Mouse (Mus musculus) liver, embryonic 13.5 days (tissue): ENCODE data around the gene Tcte1. TPM values are rescaled to one million over a fixed set of nuclear protein-coding genes. Genes with fewer than 3 reads are reported as not detected.

ENCODE experiments used
- ATAC-seq: fragments of 200-750 bp; cut with Nextera tagmentation; 2 replicates; pipeline ENCODE4 v1.8.0; 2017; ENCODE audit warnings: low read depth, mild to moderate bottlenecking, moderate number of reproducible peaks, moderate library complexity
- DNase-seq: peaks from one replicate; pipeline ENCODE4 v3.0.0; 2022
- H3K27ac ChIP-seq: fragments of 300-500 bp; sonication (generic); 2 replicates; pipeline ENCODE4 v1.5.1; 2015; ENCODE audit warnings: moderate library complexity, mild to moderate bottlenecking, inconsistent platforms
- H3K27me3 ChIP-seq: fragments of 300-500 bp; sonication (generic); 2 replicates; pipeline ENCODE4 v1.6.1; 2015; ENCODE audit warnings: mild to moderate bottlenecking, inconsistent platforms
- H3K36me3 ChIP-seq: fragments of 300-500 bp; sonication (generic); 2 replicates; pipeline ENCODE4 v1.6.1; 2015; ENCODE audit warnings: mild to moderate bottlenecking, inconsistent platforms
- H3K4me1 ChIP-seq: fragments of 300-500 bp; sonication (generic); replicated peaks from 2 replicates; pipeline ENCODE4 v1.6.1; 2015; ENCODE audit warnings: inconsistent platforms
- H3K4me2 ChIP-seq: fragments of 300-500 bp; sonication (generic); 2 replicates; pipeline ENCODE4 v1.6.1; 2015; ENCODE audit warnings: inconsistent platforms, mild to moderate bottlenecking, moderate library complexity
- H3K4me3 ChIP-seq: fragments of 300-500 bp; sonication (generic); replicated peaks from 2 replicates; pipeline ENCODE4 v1.5.1; 2015; ENCODE audit warnings: mild to moderate bottlenecking, inconsistent platforms
- H3K9ac ChIP-seq: fragments of 300-500 bp; sonication (generic); 2 replicates; pipeline ENCODE4 v1.6.1; 2015; ENCODE audit warnings: mild to moderate bottlenecking, inconsistent platforms
- H3K9me3 ChIP-seq: fragments of 300-500 bp; sonication (generic); replicated peaks from 2 replicates; pipeline ENCODE4 v1.6.1; 2016; ENCODE audit warnings: inconsistent platforms
- WGBS: fragments of 180-500 bp; shearing (Covaris S2); methylation state at CpG from one replicate; pipeline ENCODE4 v1.1.7; 2015; ENCODE audit not compliant: insufficient replicate concordance; 5-methylcytosine and 5-hydroxymethylcytosine counted together
- polyA plus RNA-seq: library from polyadenylated mRNA; unstranded; fragments of >200 nt; fragmentation: Nextera tagmentation; extraction: Ambion mirVana; gene quantifications from 2 replicates; pipeline ENCODE4 v1.2.1, GENCODE M21; 2015

Gene Tcte1
- polyA plus RNA-seq, 1 experiment from 2014 or later, result not detected

DNA sequence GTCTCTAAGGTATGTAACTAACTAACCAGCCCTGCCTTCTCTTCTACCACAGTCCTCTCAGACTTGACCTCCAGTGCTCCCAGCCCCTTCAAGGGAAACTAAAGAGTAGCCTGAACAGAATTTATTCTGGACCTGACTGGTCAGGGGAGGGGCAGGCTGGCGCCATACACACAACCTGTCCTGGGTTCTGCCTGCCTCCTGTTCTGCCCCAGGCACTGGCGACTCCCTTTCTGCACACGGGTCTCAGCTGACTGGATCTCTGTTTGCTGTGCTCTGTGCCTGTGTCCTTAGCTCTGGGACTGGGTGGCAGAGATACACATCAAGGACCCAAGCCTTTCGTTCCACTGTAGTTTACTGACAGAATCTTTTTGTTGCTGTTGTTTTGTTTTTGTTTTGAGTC is 56.3 kb downstream of the Tcte1 start:
- Histone ChIP-seq H3K36me3 (peaks cover 8% of the 10 kb centered on the region), H3K4me3 (no peak overlapping the region), H3K27ac (no peak overlapping the region), H3K9ac (no peak overlapping the region; the same call in 1 of the 2 replicates), H3K4me1 (peaks cover 77% of the 10 kb centered on the region), H3K9me3 (no peaks in the 10 kb centered on the region), H3K27me3 (no peaks in the 10 kb centered on the region), H3K4me2 (no peak overlapping the region)
- ATAC-seq (no peak), DNase-seq (no peak)
- WGBS, result 74% methylated on average over 4 of the region's 4 CpGs

DNA sequence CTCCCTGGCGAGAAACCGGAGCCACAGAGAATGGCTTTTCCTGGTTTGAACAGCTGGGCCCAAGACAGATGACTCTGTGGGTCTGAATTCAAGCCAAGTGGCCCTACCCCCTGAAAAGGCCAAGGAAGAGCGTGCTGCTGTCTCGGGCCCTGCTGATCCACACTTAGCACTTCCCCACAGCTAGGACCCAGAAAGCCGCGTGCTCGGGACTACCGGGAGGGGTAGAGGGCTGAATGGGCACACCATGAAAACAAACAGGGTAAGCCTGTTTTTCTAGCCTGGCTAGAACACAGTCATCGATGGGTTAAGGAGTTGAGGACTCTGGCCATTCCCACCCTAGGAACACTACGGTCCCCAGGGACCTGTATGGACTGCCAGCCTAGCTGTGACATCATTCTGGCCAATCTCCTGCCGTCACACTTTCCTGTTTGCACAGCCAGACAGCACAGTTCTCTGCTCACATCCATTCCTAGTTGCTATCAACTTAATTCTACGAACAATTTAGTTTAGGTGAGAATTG is 57.8 kb downstream of the Tcte1 start:
- Histone ChIP-seq H3K9me3 (no peaks in the 10 kb centered on the region), H3K4me1 (peaks cover 79% of the 10 kb centered on the region), H3K27me3 (no peaks in the 10 kb centered on the region), H3K36me3 (peaks cover 22% of the 10 kb centered on the region), H3K4me2 (no peak overlapping the region), H3K27ac (peak overlapping the region; percentile 71), H3K4me3 (no peak overlapping the region), H3K9ac (peak overlapping the region; percentile 30)
- ATAC-seq, result no peak
- whole genome bisulfite sequencing, result 36% methylated on average over 12 of the region's 12 CpGs
- DNase-seq, result no peak

GRCm38 (mm10) chr17:45581567-45581983 is 58.3 kb downstream of the Tcte1 start:
- peak overlapping the region; percentile 93 for H3K27ac ChIP-seq
- peak overlapping the region; percentile 52 for H3K4me2 ChIP-seq

GRCm38 (mm10) chr17:45582188-45582587 is 59.0 kb downstream of the Tcte1 start:
- Histone ChIP-seq H3K9ac (0 out of 2 replicates have a peak overlapping the region, but pooled peaks have one; percentile 22), H3K4me1 (peaks cover 84% of the 10 kb centered on the region), H3K27ac (peak overlapping the region; percentile 93), H3K4me3 (no peak overlapping the region), H3K27me3 (no peaks in the 10 kb centered on the region), H3K9me3 (no peaks in the 10 kb centered on the region), H3K36me3 (peaks cover 34% of the 10 kb centered on the region), H3K4me2 (peak overlapping the region; percentile 52)
- ATAC-seq, result peak; percentile 79
- peak; percentile 65 for DNase-seq
- WGBS, result 37% methylated on average over 6 of the region's 6 CpGs

More at GRCm38 (mm10) chr17:45581567-45581983, 58.3 kb downstream of the Tcte1 start:
- no peaks in the 10 kb centered on the region for H3K27me3 ChIP-seq
- 8% methylated on average over 2 of the region's 2 CpGs for WGBS
- H3K4me1 ChIP-seq, result peaks cover 84% of the 10 kb centered on the region
- DNase-seq (peak; percentile 71), ATAC-seq (peak; percentile 27)
- H3K36me3 ChIP-seq, result peaks cover 28% of the 10 kb centered on the region
- H3K4me3 ChIP-seq, result no peak overlapping the region
- H3K9ac ChIP-seq, result peak overlapping the region; percentile 20; the same call in 1 of the 2 replicates
- H3K9me3 ChIP-seq, result no peaks in the 10 kb centered on the region

DNA sequence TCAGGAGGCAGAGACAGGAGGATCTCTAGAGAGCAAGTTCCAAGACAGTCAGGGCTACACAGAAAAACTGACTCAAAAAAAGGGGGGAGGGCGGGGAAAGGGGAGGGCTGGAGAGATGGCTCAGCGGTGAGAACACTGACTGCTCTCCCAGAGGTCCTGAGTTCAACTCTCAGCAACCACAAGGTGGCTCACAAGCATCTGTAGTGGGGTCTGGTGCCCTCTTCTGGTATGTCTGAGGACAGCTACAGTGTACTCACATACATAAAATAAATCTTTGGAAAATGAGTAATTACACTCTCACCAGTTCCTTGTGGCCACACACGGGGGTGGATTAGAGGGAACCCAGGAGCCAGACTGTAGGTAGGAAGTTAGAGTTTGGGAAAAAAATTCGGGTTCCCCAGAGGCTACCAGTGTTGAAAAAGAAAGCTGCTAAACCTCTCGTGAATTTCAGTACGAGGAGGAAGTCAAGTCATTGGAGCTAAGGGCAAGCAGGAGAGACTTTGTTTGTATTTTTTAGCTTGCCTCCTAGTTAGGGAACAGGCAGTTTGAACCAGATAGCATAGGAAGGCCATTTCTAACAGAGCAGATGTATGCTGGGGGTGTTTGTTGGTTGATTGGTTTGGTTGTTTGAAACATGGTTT is 59.6 kb downstream of the Tcte1 start:
- peak overlapping the region; percentile 93 for H3K27ac ChIP-seq
- no peaks in the 10 kb centered on the region for H3K9me3 ChIP-seq
- H3K4me1 ChIP-seq, result peaks cover 84% of the 10 kb centered on the region
- no peak overlapping the region for H3K4me3 ChIP-seq
- 0 out of 2 replicates have a peak overlapping the region, but pooled peaks have one; percentile 22 for H3K9ac ChIP-seq
- H3K4me2 ChIP-seq, result peak overlapping the region; percentile 52
- WGBS, result 41% methylated on average over 6 of the region's 6 CpGs
- peaks cover 41% of the 10 kb centered on the region for H3K36me3 ChIP-seq
- DNase-seq (peak; percentile 45), ATAC-seq (peak; percentile 6; the same call in 1 of the 2 replicates)
- H3K27me3 ChIP-seq, result no peaks in the 10 kb centered on the region

DNA sequence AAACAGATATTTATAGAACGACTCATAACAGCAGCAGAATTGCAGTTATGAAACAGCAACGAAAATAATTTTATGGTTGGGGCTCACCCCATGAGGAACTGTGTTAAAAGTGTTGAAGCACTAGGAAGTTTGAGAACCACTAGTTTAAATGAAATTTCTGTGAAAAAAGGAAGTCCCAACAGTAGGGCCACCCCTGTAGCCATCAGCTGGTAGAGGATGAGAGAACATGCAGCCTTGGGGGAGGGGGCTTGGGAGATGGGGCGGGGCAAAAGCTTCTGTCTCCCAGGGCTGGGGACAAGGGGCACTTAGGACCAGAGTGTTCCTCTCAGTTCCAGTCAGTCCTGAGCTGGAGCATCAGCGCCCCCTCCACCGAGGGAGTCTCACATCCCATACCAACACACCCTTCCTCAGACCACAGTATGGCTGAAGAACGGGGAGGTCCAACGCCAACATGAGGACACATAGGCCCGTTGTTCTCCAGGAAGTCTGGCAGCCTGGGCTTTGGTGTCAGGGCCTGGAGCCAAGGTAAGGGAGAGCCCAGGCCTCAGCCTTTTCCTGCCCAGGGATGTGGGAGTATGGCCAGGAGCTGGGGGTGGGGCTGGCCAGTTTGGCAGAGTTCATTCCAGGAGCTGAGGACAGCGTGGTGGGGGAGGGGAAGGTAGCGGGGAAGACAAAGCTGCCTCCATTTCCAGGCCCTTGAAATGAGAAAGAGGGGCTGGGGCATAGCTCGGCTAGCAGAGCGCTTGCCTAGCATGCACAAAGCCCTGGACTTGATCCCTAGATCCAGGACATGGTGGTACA is 61.1 kb downstream of the Tcte1 start:
- Histone ChIP-seq H3K4me1 (peaks cover 75% of the 10 kb centered on the region), H3K4me3 (no peak overlapping the region), H3K27me3 (no peaks in the 10 kb centered on the region), H3K27ac (peak overlapping the region; percentile 93), H3K4me2 (no peak overlapping the region; the same call in 1 of the 2 replicates), H3K9me3 (no peaks in the 10 kb centered on the region), H3K9ac (peak overlapping the region; percentile 19; the same call in 1 of the 2 replicates), H3K36me3 (peaks cover 55% of the 10 kb centered on the region)
- 52% methylated on average over 12 of the region's 12 CpGs for WGBS
- no peak for DNase-seq
- ATAC-seq, result no peak

GRCm38 (mm10) chr17:45584939-45585678 is 61.9 kb downstream of the Tcte1 start:
- Histone ChIP-seq H3K4me3 (no peak overlapping the region), H3K9me3 (no peaks in the 10 kb centered on the region), H3K4me2 (no peak overlapping the region), H3K4me1 (peaks cover 74% of the 10 kb centered on the region), H3K9ac (peak overlapping the region; percentile 19; the same call in 1 of the 2 replicates), H3K27ac (peak overlapping the region; percentile 93), H3K27me3 (no peaks in the 10 kb centered on the region), H3K36me3 (peaks cover 63% of the 10 kb centered on the region)
- WGBS, result 37% methylated on average over 14 of the region's 14 CpGs
- DNase-seq, result peak; percentile 58
- peak; percentile 39 for ATAC-seq

- peaks cover 71% of the 10 kb centered on the region for H3K36me3 ChIP-seq
- H3K27me3 ChIP-seq, result no peaks in the 10 kb centered on the region
- 78% methylated on average over 23 of the region's 23 CpGs for whole genome bisulfite sequencing
- no peak for ATAC-seq
- H3K9ac ChIP-seq, result no peak overlapping the region
- H3K9me3 ChIP-seq, result no peaks in the 10 kb centered on the region
- no peak for DNase-seq
- H3K4me1 ChIP-seq, result peaks cover 77% of the 10 kb centered on the region
- 0 out of 2 replicates have a peak overlapping the region, but pooled peaks have one; percentile 11 for H3K4me2 ChIP-seq
- no peak overlapping the region for H3K4me3 ChIP-seq
- peak overlapping the region; percentile 93 for H3K27ac ChIP-seq
Observed at GRCm38 (mm10) chr17:45585725-45586448, 62.7 kb downstream of the Tcte1 start.

DNA sequence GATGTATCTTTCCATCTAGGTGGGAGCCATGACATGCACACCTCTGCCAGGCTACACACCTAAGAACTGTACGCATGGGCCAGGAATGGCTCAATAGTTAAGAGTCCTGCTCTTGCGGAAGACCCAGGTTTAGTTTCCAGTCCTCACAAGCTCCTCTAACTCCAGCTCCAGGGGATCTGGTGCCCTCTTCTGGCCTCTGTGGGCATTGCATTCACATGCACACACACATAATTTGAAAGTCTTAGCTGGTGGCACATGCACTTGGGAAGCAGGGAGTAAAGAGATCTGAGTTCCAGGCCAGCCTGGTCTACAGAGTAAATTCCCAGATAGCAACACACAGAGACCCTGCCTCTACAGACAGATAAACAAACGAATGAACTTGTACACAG is 63.2 kb downstream of the Tcte1 start:
- Histone ChIP-seq H3K4me1 (peaks cover 78% of the 10 kb centered on the region), H3K9ac (no peak overlapping the region), H3K4me2 (no peak overlapping the region), H3K27me3 (no peaks in the 10 kb centered on the region), H3K9me3 (no peaks in the 10 kb centered on the region), H3K4me3 (no peak overlapping the region), H3K27ac (peak overlapping the region; percentile 93), H3K36me3 (peaks cover 77% of the 10 kb centered on the region)
- no peak for ATAC-seq
- WGBS, result 86% methylated on average over 3 of the region's 3 CpGs
- DNase-seq, result peak; percentile 51

GRCm38 (mm10) chr17:45588370-45588769 is 65.1 kb downstream of the Tcte1 start:
- Histone ChIP-seq H3K27ac (no peak overlapping the region), H3K9ac (no peak overlapping the region), H3K4me3 (no peak overlapping the region), H3K27me3 (no peaks in the 10 kb centered on the region), H3K4me1 (peaks cover 78% of the 10 kb centered on the region), H3K36me3 (peaks cover 84% of the 10 kb centered on the region), H3K9me3 (no peaks in the 10 kb centered on the region), H3K4me2 (no peak overlapping the region)
- DNase-seq (no peak), ATAC-seq (no peak)
- 92% methylated on average over 7 of the region's 7 CpGs for WGBS
